Mouse (Mus musculus) hematopoietic stem cell, adult 5-6 weeks (primary cell): ENCODE measurements around the gene Rnd2. TPM values are rescaled to one million over a fixed set of nuclear protein-coding genes. Genes with fewer than 3 reads are reported as not detected.
"Not testable (repeated sequence)": the region's sequence is repeated elsewhere in the genome, so short reads cannot be mapped to it uniquely, and the experiment has no call there.

ENCODE experiments used
- ATAC-seq, 2 experiments: fragments of 125-278 bp in 1 of 2; replicated peaks in 1 of 2; 2 replicates each; pipeline ENCODE4 v1.8.0; 2016 to 2017; ENCODE audit warnings: inconsistent platforms in 2 of 2, mild to moderate bottlenecking in 2 of 2, moderate number of reproducible peaks in 2 of 2, low read depth in 1 of 2, moderate TSS enrichment in 1 of 2; ENCODE audit not compliant: low FRiP score in 2 of 2, poor library complexity in 2 of 2, severe bottlenecking in 2 of 2, insufficient read depth in 1 of 2, low TSS enrichment in 1 of 2
- total RNA-seq: library from RNA; stranded (forward); fragments of 172-1452, 232-1000 nt; gene quantifications from 2 replicates; pipeline ENCODE4 v1.2.3, GENCODE M21; 2017

The Rnd2 gene
- total RNA-seq, 1 experiment from 2014 or later, result 5.8 TPM

DNA sequence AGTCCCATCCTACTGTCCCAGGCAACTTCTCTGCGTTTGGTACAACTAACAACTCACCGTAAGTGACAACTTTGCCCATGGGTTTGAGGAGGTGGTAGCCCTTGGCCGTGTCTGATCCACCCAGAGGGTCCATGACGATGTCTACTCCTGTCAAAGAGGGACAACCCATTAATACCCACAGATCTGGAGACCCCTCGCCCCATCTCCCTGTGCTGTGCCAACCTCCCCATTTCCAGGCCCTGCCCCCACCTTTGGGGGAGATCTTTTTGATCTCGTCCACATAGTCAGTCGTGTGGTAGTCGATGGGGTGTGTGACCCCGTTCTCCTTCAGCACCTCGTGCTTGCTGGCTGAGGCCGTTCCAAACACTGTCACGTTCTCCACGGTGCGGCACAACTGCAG lies 2.7 kb upstream of the Rnd2 start:
- ATAC-seq, result no peak

DNA sequence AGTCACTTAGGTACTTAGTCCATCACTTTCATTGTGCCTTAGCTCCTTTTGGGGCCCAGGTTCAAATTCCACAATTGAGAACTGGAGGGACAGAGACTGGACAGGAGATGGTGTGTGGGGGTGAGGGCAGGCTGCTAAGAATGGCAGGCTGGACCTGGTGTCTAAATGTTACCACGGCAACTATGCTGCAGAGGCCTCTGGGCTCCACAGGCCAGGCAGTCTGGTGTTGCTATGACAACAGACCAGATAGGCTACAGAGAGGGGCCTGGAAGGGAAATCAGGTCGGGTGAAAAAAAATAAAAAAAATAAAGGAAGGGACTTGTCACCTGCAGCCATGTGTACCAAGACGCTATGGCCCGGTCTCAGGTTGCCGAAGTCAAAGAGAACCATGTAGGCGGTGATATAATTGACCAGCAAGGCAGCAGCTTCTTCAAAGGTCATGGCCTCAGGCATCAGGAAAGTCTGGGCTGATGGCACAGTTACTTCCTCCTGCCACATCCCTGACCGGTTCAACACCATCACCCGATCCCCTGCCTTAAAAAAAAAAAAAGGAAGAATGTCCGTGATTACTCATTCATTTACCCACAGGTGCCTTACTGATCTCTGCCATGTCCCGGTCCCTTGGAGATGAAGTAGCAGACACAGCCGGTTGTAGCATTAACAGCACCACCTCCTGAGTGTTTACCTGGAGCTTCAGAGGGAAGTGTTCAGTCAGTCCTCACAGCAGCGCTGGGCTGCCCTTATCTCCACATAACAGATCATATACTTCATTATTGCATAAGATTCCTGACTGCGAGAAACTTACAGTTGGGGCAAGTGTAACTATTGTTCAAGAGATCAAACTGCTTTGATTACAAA lies 2.0 kb upstream of the Rnd2 start:
- ATAC-seq, result no peak; a peak in 1 of 4 replicates

DNA sequence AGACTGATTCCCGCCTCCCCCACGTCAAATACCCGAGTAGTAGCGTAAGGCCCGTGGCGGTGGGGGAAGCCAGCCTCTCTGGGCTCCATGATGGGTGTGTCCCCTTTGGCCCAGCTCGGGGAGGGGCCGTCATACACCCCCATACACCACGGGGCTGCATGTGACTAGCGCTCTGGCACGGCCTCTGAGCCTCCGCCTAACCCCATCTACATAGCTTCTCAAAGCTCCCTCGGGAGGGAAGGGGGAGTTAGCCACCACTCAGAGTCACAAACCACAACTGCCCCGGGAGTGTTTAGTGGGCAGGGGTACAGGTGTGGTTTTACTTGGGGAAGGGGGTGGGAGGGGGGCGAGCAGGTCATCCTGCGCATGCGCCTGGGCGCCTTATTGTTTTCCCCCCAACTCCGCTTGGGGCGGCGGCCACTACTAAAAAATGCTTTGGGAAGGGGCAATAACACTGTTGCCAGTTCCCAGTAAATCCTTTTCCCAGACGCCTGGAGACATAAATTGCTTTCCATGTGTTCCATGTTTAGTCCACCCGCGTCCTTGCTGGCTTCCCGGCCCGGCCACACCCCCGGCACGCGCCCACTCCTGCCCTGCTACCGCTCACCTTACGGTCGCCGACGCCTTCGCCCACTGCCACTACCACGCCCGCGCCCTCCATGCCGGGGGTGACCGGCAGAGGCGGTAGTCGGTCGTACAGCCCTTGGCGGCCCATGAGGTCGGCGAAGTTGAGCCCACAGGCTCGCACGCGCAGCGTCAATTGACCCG lies 486 bp downstream of the Rnd2 start:
- peak; percentile 18 to 44; a peak in 3 of 4 replicates for ATAC-seq

DNA sequence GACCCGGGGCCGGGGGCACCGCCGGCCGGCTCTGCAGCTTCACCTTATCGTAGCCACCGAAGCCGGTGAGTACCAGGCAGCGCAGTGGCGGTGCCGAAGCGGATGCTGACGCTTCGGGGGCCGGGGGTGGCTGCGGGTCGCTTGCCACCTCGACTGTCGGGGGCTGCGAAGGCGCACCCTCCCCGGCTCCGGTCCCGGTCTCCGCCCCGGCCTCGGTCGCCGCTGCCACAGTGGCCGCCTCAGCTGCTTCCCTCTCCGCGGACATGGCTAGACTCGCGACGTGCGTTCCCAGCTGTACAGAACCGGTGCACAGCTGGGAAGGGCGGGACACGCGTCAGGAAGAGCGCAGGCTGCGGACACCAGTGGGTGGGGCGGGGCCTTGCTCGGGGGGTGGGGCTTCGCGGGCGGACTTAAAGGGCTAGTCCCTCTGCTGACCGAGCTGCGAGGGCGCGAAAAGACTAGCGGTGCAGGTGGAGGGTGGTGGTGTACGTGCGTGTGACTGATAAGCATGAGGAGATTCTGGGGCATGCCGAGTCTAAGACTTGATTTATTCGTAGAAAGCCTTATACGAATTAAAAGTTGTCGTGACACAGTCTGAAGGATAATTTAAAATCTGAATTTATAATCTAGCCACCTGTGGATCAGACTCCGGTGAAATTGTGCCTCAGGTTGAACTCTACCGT lies 1.2 kb downstream of the Rnd2 start, which contains the start of gene Vat1:
Vat1 (minus strand) TSS at position 362 of the 683 bp plus-strand sequence.
- ATAC-seq, result peak; percentile 6 to 25; a peak in 1 of 4 replicates

DNA sequence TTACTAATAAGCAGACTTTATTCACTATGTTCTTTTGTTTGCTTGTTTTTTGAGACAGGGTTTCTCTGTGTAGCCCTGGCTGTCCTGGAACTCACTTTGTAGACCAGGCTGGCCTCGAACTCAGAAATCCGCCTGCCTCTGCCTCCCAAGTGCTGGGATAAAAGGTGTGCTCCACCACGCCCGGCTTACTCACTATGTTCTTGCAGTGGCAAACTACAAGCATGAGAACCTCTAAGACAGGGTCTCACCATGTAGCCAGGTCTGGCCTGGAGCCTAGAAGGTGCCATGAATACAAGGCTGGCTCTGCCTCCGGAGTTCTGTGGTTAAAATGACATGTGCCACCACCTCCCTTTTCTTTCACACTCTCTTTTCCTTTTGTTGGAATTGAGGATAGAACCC lies 1.8 kb downstream of the Rnd2 start:
- not testable (repeated sequence) for ATAC-seq

DNA sequence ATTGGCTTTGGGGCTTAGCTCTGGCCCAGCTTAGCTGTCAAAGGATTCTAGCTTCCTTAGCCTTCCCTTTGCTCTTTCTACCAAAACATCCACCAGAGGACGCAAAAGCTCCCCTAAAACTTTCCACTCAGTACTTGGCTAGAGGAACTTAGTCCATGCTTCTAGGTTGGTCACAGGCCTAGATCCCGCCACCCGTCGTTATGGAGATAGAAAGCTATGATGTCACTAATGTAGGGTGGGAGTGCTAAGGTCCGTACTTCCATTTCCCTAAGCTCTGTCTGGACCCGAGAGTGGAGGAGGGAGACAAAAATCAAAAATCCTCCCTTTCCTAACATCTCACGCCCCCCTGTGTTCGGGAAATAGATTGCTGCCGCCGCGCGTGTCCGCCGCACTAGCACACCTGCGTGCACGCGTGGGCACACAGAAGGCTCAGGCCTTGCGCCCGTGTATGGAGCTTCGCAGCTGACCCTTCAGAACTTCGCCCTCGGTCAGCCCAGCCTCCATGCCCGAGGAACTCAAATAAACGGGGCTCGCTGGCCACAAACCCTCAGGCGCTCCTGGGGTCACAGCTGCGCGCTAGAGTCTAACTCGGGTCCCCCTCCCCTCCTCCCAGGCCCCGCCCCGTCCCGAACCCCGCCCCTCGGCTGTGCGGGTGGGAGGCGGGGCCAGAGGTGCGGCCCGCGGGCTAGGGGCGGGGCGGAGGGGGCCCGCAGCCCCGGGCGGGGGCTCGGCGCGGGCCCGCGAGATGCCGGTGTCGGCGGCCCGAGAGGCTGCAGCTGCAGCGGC lies 2.9 kb downstream of the Rnd2 start:
- ATAC-seq, result peak; percentile 17 to 19; a peak in 2 of 4 replicates

DNA sequence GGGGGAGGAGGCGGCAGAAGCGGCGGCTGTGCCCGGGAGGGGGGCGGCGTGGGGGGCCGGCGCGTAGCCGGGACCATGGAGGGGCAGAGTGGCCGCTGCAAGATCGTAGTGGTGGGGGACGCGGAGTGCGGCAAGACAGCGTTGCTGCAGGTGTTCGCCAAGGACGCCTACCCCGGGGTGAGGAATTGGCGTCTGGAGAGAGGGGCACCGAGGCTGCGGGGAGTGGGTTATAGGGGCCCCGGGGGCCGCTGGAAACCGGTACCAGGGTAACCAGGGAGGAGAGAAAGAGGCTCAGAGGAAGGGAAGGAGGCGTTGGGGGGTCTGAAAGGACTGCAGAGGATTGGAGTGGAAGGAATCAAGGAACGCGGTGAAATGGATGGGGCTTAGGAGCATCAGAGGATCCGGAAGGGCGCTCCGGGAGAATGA lies 3.5 kb downstream of the Rnd2 start:
- no peak for ATAC-seq

DNA sequence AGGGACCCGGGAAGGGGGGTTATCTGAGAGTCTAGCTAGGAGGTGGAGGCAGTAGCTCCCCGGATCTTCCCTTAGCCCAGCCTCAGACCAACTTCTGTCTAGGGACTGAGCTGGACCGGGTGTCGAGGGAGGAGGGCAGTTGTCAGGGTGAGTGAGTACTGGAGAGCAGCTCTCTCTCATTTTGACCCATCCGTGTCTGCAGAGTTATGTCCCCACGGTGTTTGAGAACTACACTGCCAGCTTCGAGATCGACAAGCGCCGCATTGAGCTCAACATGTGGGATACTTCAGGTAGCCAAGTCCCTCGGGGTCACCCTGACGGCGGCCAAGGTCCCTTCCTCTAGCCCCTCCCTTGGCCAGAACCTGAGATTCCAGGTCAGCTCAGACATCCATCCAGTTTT lies 3.9 kb downstream of the Rnd2 start:
- ATAC-seq, result no peak

DNA sequence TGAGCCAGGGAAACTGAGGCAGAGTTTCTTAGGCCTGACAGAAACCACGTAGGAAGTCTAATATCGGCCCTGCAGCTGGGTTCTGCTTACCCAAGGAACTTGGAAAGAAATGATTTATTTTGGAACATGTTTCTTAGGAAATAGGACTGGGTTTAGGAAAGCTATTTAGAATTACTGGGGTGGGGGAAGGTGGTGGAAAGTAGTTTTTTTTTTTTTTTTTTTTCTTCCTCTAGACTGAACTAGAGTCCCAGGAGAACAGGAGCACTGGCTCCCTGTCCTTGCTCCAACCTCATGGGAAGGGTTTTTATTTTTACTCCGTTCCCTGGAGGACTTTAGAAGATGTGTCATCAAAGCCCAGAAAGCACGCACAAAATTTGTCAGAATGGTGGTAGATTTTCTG lies 4.4 kb downstream of the Rnd2 start:
- no peak for ATAC-seq

DNA sequence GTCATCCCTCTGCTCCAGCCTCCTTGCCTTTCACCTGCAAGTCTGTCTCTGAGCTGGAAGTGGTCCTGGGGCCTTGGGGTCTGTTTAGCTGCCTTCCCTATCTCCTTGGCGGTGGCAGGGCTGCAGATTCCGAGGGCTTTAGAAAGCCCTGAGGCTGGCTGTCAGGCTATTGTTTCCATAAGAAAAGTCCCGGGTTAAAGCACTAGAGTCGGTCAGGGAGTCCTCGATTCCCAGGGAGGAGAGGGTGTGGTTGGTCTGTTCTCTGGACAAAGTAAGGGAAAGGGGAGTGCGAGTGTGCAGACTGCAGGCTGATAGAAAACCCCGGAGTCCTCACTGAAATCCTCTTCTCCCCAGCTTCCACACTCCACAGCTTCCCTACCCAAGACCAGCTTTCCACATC lies 5.4 kb downstream of the Rnd2 start:
- ATAC-seq, result no peak

DNA sequence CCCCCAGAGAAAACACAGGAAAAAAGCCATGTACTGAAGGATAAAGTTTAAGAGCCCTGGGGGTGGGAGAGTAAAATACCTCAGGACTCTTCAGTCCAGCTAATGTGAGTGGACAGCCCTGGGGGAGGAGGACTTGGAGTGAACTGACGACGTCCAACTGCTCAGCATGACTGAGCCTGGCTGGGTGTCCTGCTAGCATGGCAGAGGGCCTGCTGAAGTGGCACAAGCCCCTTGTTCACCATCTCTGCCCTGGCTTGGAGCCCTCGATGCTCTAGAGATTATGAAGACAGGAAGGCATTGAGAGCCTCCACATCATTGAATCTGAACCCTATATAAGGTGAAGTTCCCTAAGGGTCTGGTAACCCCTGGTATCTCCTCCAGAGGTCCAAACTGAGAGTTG lies 7.1 kb downstream of the Rnd2 start:
- no peak for ATAC-seq

DNA sequence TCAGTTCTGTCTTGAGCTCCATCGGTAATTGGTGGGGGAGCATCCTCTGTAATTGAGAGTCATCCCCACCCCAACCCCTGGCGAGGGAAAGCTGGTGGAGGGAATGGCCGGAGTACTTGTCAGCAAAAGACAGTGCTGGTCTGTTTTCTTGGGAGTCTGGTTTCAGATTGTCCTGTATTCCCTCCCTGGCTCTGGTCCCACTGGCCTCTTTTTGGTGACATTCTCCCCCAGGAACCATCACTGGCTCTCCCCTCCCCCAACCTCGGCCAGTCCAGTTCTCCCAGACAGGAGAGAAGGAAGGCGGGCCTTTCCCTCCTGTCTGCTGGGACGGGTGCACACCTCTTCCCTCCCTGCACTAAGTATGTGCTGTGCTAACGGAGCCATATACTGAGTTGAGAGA lies 7.5 kb downstream of the Rnd2 start:
- ATAC-seq, result no peak

DNA sequence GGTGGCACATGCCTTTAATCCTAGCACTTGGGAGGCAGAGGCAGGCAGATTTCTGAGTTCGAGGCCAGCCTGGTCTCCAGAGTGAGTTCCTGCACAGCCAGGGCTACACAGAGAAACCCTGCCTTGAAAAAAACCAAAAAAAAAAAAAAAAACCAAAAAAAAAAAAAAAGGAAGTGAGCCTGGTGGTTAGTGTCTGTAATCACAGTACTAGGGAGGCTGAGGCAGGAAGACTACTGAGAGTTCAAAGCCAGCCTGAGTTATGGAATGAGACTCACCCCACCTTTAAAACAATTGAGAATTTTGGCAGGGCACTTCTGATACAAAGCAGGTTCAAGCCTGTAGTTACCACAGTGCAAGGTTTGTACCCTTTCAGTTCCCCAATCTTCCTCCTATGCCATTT lies 8.9 kb downstream of the Rnd2 start:
- not testable (repeated sequence) for ATAC-seq

DNA sequence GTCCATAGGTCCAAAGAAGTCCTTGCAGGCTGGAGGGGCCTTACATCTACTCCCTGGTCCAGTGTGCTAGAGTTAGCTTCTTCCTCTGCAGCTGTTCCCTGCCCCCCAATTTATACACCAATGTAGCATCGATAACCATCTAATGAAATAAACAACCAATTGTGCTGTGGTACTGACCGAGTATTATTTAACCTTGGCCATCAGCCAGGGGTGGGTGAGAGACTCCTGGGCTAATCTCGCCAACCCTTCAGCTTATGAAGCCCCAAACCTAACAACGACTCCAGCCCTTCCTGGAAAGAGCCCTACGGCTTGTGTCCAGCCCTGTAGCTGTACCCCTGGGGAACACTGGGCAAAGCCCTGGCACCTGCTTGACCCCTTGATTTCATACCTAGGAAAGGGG lies 9.5 kb downstream of the Rnd2 start:
- ATAC-seq, result no peak

DNA sequence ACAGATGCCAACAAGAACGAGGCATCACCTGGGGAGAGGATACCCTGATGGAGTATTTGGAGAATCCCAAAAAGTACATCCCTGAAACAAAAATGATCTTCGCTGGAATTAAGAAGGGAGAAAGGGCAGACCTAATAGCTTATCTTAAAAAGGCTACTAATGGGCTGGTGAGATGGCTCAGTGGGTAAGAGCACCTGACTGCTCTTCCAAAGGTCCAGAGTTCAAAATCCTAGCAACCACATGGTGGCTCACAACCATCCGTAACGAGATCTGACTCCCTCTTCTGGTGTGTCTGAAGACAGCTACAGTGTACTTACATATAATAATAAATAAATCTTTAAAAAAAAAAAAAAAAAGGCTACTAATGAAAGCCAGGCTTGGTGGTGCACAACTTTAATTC lies 11.6 kb downstream of the Rnd2 start:
- ATAC-seq, result not testable (repeated sequence)

DNA sequence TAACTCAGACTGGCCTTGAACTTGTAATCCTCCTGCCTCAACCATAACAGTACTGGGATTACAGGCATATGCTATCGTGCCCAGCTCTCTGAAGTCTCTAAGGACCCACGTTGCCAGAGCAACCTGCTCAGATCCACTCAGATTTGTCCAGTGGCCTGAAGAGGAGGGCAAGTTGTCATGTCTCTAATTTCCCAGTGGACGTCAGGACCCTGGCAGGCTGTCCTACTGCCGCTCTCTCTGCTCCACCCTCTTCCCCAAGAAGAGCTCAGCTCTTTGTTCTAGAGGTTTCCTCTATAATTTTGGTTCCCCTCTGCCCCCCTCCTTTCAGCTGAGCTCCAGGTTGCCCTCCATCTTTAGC lies 12.4 kb downstream of the Rnd2 start:
- ATAC-seq, result no peak

DNA sequence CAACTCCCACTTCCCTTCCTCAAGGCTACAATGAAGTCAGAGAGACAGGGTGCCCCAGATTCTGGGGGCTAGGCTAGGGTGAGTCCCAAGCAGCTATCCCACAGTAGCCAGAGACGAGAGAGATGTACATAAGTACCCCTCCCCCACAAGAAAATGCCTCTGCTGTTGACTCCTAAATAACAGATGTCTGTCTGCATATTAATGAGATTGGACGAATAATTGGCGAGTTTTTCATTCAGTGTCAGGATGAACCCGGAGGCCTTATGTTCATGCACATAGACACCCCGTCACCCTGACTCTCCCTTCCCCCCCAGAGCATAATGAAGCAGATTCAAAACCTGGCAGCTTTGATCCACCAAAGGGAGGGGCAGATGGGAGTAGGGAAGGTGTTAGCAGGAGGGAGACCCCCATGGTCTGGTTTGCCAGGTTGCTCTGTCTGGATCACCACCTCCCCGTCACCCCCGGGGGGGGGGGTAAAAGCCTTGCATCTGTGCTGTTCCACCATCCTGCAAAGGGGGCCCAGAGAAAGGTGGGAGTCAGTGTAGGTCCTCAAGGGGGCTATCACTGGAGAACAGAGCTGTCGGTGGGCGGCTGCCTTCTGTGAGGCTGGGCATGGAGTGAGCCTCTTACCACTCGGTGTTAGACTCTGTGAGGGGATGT lies 12.9 kb downstream of the Rnd2 start:
- ATAC-seq, result no peak
